Mouse (Mus musculus) thymus, postnatal 4 days (tissue): Measurements from ENCODE around the gene Mpv17l.
"Not testable (repeated sequence)": the region's sequence is repeated elsewhere in the genome, so short reads cannot be mapped to it uniquely, and the experiment has no call there.

Experiments used
- DNase-seq: peaks from one replicate; pipeline ENCODE4 v3.0.0; 2021

The Mpv17l gene

DNA sequence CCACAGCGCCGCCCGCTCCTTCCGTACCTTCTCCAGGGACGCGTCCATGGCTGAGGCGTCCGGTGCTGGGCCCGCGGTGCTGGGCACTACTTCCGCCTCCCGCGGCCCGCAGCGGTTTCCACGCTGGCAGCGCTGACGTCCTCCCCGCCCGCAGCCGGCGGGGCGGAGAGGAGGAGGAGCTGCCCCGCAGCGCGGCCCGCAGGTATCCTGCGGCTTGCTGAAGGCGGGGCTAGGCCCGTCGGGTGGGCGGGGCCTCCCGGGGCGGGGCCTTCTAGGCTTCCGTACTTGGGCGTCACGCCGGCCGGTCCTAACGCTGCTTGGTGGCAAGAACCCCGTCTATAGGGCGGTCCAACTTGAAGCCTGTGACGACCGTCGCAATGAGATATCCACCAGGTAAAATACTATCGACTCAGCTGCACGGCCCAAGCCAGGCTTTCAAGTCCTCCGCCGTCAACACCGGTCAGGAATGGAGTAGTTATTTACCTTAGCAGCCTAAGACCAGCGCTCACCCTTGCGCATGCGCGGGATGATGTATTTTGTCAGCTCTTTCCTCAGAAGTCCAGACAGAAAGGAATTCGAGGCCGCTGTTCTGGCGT is at the start of gene Mpv17l, which contains the start of gene Pdxdc1:
Mpv17l (plus strand) TSS at position 274 of the 596 bp plus-strand sequence.
Pdxdc1 (minus strand) TSS at position 244 of the 596 bp plus-strand sequence.
- peak; percentile 98 for DNase-seq

DNA sequence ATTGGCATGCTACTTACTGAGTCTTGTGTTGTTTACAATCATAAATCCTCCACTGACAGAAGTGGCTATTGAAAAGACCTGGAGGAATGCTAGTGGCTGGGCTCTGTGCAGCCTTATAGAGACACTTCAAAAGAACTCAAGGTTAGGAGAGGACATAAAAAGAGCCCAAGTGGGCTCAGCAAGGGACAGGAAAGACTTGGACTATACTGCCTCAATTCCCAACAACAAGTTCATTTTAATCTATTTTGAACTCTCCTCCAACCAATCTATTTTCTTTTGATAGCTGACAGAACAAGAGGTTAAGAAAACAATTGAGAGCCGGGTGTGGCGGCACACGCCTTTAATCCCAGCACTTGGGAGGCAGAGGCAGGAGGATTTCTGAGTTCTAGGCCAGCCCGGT is 49.1 kb upstream of the Mpv17l start:
- no peak for DNase-seq

DNA sequence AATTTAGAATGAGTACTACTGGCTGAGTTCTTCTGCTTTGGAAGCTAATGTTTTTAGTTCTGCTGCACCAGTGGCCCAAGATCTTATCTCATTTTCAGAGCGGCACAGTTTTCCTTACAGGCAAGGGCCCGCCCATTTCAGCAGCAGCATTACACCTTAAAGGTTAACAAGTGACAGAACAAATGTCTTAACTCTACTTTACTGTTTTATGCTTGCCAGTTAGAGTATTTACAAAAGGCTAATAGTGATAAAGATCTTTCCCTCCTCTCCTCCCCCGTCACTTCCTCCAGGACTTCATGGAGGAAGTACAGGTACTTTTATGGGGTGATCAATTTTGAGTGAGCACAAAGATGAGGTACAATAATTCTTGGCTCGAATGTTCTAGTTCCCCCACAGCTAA is 36.9 kb upstream of the Mpv17l start:
- DNase-seq = no peak

DNA sequence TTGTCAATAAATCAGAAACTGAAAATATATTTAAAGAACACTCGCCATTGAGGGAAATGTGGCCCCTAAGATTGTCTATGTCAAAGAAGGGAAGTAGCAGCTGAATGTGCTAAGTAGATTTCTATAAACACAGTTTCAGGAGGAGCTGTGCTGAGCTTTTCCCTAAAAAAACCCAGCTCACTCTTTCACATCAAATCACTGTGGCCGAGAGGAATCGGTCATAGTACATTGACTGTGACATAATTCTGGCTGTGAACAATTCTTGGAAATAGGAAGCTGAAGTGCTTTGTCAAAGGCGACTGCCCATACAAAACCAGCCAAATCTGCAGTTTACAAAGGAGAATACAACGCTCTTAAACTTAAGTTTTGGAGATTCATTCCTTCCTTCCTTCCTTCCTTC is 36.3 kb upstream of the Mpv17l start:
- no peak for DNase-seq

DNA sequence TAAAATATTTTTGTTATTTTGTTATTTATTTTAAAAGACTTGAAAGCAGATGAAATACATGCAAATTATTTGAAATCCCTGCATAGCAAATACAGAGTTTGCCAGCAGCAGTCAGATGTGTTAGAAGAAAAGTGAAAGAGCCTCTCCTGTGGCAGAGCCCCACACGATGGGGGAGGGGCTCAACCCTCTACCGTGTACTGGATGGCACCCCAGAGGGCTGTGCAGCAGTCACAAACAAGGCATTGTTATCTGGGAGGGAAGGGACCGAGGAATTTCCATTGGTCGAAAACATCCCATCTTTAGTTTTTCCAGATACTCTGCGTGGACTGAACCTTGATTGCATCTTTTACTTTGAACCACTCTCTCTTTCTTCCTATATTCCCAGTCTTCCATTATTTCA is 35.6 kb upstream of the Mpv17l start:
- peak; percentile 71 for DNase-seq

DNA sequence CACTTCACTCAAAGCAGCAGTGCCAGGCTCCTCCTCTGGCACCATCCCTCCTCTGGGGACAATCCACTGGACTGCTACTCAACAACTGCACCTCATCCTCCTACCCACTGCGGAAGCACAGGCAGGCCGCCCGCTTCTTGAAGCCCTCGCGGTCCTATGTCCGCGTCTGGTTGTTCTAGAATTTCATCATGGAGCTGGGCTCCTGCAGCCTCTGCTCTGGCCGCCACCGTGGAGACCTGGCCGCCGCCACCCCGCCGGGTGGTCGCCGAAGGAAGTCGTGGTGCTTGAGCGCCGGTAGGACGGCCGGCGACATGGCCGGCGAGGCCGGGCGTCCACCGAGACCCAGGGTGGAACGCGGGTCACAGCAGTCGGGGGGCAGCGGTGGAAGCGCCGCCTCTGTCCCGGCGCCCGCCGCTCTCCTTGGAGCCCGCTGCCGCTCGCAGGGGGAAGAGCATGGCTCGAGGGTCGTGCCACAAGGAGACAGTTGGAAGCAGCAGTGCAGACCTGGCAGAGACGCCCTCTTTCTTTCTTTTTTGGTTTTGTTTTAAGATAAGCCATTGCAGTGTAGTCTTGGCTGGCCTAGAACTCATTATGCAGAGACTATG is 34.9 kb upstream of the Mpv17l start:
- peak; percentile 28 for DNase-seq

DNA sequence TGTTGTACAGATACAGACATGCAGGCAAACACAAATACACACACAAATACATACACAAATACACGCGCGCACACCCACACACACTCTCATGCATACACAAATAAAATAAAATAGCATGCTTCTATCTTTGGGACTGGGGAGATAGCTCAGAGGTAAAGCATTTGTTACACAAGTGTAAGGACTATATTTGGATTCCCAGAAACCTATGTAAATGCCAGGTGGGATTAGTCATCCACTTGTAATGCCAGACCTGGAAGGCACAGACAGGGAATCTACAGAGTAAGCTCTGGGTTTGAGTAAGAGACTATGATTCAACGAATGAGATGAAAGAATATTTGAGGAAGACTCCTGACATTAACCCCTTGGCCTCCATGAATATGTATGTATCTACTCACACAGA is 27.5 kb upstream of the Mpv17l start:
- no peak for DNase-seq

DNA sequence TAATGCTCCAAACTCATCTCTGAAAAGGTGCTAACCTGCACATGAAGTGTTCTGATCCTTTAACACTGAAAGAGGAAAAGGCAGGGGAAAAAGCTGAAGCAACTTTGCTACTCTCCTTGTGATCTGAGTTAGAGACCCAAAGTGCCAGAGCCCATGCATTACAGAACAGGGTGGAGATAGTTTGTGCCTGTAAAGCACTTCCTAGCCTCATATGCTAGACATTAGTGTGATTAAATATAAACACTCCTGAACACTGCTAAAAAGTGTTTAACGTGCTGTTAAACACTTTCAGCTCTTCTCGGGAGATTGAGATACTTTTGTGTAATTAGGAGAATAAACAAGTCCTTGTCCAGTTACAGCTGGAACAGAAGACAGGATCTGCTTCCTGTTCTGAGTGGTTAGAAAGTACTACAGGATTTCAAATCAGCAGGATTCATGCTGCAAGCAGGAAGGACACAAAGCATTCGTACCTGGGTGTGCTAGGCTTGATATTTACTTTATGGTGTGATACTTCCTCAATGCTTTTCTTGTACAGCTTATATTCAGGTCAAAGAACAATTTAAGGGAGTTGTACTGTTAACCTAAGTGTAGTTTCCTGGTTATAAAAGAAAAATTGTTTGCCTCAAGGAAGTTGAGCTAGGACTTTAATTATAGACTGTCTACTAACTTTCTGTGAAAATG is 19.7 kb upstream of the Mpv17l start:
- no peak for DNase-seq

DNA sequence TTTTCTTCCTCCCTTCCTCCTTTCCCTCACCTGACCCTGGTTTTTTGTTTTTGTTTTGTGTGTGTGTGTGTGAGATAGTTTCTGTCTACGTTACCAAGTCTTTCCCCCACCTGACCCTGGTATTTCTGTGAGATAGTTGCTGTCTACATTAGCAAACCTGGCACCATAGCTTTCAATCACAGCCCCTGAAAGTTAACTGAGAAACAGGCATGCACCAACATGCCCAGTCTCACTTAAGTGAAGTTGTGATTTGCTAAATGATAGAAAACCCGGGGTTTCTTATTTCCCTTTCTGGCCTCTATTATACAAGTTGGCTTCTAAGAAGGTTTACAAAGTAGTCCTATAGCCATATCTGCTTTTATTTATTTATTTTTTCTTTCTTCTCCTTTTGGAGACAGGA is 12.5 kb upstream of the Mpv17l start:
- no peak for DNase-seq

DNA sequence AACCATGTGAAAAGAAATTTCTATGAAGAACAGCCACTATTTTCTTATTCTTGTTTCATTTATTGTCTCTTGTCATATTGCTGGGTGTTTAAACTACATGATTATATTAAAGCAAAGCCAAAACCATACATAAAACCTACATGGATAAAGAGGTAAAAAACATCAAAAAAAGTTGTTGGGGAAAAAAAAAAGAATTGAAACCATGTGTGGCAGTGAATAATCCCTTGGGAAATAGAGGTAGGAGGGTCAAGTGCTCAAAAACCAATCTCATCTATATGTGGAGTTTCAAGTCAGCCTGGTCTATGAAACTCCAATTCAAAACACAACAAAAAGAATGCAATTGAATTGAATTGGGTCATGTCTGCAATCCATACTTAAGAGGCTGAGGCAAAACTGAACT is 10.1 kb upstream of the Mpv17l start:
- DNase-seq = no peak

DNA sequence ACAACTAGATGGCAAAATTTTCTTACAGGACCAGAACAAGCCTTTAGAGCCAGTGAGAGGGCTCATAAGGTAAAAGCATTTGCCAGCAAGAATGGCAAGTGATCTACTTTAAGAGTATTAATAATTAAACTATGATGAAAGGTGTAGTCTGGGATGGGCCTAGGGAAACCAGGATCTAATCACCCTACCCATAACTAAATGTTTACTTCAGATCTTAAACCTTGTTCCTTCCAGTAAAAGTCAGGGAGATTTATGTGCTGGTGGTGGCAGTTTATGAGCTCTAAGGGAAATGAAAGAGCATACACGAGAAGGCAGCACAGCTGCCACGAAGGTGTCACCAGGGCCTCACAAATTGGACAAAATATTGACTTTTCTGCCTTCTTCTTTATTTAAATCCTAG is 8.9 kb upstream of the Mpv17l start:
- DNase-seq = no peak

DNA sequence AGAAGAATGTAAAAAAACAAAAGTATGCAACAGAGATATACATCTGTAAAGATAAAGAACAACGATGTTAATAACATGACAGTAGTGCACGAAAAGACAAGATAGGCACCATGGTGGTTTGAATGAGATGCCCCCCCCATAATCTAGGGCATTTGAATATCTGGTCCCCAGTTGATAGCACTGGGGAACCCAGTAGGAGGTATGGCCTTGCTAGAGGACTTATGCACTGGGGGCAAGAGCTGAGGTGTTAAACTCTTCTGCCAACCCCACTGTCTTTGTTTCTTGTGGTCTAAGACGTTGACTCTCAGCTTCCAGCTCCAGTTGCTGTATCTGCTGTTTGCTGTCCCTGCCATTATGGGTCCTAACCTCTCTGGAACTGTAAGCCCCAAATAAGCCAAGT is 7.2 kb upstream of the Mpv17l start:
- no peak for DNase-seq

DNA sequence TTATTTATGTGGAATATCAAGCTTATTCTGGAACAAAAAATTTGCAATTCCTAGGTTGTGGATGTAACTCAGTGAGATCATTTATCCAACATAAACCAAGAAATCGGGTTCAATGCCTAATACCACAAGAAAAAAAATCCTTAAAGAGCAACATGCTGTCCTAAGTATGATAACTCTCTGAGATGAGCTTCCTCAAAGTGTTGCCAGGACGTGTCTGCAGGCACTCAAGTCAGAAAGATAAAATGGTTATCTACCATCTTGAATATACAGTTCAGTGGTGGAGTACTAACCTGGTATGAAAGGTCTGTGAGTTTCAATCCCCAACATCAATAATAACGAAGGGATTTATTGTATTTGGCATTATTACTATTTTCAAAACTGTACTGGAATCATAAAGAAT is 6.6 kb upstream of the Mpv17l start:
- no peak for DNase-seq

DNA sequence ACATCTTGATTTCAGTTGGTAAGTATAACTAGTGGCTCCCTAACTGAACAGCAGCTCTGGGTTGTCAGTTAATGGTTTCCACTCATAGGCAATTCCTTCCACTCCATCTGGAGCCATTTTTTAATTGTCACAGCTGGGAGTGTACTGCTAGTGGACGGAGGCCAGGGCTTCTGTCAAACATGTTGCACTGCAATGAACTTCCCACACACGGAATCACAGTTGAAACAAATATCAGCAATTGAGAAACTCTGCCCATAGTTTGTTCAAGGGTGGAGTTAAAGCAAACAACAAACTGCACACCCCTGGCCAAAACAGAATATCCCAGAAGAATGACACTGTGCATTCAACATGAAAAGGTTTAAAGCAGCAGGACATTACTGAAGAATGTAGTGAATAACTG is 4.0 kb upstream of the Mpv17l start:
- DNase-seq = no peak

DNA sequence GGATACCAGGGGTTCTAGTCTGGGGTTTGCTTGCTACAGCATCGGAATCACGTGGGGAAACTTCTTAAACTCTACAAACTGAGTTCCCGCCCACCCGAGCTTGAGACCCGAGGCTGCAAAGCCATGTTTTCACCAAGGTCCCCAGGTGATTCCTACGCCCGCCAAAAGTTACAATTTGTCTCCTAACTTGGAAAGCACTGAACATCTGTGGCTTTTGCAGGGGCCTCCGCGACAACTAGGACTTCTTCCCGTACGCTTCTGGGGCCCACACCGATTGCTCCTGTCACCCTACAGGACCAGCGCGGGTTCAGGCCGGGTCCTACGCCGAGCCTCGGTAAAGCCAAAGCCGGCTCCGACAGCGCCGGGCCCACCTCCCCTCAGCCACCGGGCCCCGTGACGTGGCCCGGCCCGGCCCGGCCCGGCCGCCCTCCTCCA is 547 bp upstream of the Mpv17l start:
- peak; percentile 61 for DNase-seq

DNA sequence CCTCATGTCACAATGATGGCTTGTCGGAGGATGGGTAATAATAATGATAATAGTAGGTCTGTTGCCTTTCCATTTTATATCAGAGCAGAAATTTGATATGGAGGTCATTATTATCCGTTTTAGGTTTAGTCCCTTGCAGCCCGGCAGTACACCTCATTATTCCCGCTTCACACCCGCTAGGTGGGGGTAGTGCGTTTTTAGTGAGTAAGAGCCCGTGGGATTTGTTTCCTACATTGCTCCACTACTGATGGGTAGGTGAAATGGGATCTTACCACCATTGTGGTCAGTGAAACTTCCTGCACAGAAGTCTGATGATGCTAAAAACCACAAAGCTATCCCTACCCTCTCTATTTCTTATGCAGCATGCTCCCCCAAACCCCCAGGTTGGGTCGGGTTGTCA is 527 bp downstream of the Mpv17l start:
- peak; percentile 75 for DNase-seq

DNA sequence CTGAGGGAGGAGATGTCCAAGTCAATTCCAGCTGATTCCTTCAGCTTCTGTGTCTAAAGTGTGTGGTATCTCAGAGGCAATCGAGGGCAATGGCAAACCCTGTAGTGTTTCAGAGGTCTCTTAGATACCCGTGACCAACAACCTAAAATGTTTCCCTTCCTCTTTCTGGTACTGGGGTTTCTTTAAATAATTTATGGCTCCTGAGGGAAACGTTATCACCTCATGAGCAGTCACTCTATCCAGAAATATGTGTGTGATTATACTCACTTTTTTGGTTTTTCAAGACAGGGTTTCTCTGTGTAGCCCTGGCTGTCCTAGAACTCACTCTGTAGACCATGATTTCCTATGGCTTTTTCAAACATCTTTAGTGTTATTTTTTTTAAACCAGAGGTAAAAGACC is 4.3 kb downstream of the Mpv17l start:
- no peak for DNase-seq

DNA sequence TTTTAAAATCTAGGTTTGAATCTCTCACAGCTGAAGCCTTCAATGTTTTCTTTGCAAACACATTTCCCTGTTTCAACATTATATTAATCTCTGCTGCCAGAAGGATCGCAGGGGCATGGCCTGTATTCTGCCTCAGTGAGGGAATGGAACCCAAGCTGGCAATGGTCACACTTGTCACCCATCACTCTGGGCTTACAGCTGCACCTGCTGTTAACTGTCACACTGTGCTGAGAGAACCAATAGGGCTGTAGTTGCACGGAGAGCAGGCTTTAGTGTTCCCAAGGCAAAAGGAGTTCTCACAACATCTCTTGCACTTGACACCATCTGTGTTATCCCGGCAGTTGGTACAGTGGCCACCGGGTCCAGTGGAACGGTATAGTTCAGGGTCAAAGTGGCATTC is 17.1 kb downstream of the Mpv17l start:
- no peak for DNase-seq

DNA sequence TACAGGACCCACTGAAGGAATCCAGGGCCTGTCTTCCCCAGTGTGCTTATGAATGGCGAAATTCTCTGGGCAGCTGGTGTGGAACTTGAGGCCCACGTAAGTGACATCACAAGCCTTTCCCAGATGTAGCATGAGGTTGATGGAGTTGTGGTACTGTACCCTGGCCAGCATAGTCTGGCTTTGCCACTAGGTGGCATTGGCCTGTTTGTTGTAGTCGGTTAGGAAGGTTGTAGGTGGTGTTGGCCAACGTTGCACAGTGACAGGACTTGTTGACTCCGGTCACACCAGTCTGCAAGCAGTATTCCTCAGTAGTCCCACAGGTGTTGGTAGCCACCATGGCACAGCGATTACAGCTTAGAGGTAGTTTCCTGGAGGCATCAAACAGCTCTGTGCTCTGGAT is 18.1 kb downstream of the Mpv17l start:
- DNase-seq = peak; percentile 20

DNA sequence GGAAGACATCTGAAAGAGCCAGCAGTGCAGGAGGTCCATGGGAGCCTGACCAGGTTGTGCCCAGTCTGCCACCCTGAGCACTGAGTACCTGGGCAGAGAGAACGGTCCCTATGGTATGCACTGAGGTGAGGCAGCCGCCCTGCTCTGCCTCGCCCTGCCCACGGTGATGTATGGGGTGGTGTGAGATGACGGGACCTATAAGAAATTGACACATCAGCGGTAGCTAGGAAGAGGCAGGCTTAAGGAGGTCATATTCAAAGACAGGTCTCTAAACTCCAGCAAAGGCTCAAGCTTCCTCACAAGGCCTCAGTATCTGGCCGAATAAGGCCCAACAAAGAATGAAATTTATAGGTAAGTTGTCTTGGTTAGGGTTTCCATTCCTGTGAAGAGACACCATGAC is 18.8 kb downstream of the Mpv17l start:
- no peak for DNase-seq

DNA sequence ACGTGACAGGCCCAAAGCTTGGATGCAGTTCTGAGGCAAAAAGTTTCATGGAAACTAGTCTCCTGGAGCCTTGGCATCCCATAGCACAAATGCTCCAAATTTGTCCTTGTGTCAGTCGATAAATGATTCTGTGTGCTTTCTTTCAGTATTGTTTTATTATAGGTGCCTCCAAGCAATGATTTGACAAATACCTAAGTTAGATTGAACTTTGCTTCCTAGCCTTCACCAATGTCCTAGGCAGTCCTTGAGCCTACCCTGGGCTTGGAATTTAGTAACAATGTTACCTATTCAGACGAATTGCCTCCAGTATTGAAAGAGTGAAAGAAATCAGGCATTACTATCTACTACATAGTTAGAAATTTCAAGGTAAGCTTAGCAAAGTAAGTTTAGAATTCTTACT is 19.5 kb downstream of the Mpv17l start:
- not testable (repeated sequence) for DNase-seq

DNA sequence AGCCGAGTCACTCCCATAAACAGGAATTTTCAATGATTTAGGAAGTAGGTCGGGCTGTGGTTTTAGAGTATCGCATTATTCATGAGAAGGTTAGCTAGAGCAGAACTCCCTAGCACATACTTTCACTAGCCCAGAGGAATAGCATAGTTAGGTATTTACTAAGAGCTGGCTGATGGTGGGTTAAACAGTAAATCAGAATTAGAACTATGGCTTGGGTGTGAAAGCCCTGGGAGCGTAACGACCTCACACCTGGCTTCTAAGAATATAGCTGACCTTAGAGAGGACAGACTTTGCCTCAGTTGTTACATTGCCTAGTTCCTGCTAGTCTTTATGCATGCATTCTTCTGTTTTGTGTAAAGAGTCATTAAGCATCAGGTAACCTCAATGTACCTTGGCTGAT is 20.0 kb downstream of the Mpv17l start:
- DNase-seq = not testable (repeated sequence)

DNA sequence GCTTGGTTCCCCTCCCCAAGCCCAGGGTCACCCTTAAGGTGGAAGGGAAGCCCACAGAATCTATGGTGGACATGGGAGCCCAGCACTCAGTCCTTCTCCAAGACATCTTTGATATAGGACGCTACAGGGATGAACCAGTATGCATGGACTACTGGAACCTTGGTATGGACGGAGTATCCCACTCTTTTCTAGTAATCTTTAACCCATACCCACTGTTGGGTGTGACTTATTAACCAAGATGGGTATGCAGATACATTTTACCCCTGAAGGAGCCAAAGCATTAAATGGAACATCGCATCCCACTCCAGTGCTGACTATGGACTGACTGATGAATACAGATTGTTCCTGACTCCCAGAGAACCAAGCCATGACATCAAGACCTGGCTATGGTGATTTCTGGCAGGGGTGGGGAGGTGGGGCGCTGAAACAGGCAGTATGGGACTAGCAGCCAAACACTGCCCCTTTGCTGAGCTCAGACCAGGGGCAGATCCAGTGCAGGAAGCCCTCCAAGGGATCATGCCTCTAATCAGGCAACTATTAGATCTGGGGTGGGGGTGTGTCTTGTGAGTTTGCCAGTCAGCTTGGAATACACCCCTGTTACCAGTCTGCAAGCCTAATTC is 24.6 kb downstream of the Mpv17l start:
- DNase-seq = no peak
